Mouse (Mus musculus) A20 (cell line): ENCODE measurements around the gene Scp2.

Experiments
- DNase-seq: peaks from one replicate; pipeline ENCODE4 v3.0.0-alpha.2; 2011; ENCODE audit warnings: low read depth, low spot score

Gene Scp2

DNA sequence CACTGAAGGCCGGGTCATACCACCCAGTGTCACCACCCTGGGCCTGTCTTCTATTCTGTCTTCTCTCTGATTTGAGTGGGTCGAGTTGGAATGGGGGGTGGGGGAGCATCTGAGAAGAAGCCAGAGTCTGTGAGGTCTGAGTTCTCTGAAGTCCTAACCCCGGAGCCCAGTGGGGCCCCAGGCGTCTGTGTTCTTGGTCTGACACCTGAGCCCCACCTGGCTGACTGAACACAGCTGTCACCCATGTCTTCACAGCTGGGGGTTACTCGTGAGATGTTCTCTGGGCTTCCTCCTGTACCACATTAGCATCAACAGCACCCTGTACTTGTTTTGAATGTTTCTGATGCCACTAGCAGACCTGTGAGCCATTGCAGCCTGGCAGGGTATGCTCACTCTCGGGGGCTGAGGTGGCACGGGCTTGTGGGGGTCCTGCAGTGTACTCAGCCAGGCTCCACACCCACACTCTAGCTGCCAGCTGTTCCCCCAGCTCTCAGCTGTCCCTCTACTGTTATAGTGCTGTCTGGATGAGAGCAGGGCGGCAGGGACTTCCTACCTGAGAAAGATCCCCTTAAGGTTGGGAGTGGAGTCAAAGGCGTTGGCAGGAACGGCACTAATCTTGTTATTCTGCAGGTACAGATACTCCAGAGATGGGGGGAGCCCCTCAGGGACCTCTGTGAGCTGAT is 126.4 kb downstream of the Scp2 start:
- peak; percentile 49 for DNase-seq

DNA sequence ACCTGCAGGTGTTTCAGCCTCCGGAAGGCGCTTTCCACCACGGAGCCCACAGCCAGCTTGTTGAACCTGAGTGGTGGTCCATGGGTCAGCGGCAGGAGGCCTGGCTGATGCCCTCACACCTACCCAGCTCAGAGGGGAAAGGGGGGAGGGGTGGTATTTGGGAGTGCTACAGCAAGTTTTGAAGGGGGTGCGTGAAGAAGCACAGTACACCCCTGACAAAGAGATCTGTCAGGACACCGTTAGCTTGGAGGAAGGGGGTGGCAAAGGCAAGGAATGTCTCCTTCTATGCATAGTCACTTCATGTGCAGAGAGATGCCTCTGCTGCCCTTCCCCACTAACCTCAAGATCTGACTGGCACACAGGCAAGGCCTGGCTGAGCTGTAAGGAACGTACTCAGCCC is 127.0 kb downstream of the Scp2 start:
- no peak for DNase-seq

DNA sequence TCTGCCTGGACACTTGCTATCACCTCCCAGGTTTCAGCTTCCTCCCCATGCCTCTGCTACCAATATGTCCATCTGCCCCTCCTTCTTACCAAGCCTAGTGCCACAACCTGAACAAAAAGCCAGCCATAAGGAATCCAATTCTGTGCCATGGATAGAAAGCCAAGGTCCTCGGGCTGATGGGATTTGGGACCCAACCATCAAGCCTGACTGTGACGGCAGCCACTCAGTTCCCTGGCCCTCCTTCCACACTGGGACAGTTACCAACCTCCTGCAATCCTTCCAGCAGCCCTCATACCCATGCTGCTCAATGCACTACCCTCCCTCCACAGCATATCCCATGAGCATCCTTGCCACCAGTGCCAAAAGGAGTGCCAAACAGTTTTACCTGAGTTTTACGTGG is 128.5 kb downstream of the Scp2 start:
- DNase-seq, result no peak

DNA sequence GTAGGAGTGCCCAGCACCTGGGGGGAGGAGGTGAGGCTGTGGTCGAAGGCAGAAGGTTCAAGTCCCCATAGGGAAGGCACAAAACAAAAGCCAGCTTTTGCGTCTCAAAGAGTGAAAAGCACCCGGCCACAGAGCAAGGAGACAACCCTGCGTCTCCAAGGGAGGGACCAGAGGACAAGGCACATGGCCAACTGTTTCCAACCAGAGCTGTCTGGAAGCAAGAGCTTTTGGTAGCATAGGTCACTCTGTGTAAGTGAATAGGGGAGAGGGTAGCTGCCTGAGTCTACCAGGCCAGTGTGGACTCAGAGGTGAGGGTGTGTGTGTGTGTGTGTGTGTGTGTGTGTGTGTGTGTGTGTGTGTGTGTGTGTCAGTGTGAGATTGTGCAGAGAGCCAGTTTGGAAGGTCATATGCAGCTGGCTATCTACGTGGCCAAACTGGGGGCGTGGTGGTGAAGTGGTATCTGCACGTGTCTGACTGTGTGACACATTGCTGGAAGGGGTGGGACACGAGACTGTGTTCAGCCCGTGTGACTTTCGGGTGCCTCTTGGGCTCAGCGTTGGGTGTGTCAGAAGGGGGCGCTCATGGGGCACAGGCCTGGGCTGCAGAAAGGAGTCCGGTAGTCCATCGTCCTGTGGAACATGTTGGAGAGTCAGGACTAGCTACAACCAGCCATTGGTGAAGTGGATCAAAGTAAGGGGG is 129.6 kb downstream of the Scp2 start:
- DNase-seq, result peak; percentile 47

DNA sequence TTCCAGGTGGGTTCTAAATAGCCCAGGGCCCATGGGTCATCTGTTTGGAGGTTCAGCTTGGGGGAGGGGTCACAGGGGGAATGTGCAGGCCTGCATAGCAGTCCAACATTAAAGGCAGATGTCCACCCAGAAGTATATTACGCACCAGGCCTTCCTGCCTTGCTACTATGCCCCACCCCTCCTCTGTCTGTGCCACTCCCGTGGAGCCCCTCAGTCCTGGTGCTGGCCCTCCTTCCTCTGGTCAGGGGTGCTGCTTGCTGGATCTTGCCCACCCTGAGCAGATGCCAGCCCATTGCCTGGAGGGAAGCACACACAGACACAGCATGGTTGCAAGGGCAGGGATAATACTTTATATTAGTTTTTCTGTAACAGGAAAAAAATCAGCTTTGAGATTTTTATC is 130.3 kb downstream of the Scp2 start:
- DNase-seq, result no peak

DNA sequence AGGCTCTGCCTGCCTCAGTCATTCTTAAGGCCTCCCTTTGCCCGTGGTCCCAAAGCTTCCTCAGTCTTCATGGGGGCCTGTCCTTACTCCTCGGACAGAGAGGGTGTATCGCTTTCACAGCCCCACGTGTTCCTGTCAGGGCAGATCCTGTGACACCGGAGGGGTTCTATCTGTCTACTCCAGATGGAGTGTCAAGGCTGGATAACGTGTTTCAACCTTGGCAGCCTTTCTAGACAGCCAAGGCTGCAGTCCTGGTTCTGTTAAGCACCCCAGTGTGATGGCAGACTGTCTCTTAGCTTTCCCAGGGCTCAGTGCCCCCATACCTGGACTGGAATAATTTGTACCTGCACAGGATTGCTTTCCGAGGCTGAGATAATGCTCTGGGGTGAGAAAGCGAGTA is 136.3 kb downstream of the Scp2 start:
- DNase-seq, result no peak

DNA sequence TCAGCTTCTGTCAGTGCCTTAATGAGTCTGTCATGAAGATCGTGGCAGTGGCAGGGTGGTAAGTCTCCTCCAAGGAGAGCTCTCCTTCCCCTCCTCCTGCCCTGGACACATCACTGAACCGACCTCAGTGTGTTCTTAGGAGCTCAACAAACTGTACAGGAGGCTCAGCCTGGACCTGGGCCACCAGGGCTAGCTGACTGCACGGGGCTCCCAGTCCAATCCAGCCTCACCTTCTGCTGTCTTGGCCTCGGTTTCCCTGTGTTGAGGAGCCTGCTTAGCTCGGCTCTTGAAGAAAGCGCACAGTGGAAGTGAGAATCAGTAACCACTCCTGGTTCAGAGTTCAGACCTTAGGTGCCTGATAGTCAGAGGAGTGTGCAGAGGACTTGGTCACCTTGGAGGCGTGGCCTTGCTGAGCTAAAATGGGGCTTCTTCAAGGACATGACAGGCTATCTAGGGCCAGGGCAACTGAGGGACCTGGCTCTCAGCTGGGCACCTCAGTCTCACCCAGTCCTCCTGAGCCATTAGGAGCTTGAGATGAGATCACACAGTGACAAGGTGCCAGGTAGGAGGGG is 137.2 kb downstream of the Scp2 start:
- DNase-seq, result no peak

DNA sequence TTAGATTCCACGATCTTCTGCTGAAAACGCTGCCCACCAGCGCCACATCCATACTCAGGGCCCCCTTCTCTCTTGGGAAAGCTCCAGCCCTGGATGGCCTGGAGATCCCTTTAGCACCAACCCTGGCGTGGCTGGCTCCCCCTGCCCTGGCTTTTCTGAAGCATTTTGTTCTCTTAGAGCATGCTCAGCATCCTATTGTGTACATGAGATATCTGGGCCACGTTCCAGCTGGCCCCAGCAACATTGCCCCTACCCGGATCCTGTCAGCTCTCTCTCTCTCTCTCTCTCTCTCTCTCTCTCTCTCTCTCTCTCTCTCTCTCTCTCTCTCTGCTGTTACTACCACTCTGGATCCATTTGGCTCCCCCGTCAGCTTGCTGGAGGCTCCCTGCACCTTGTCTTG is 139.5 kb downstream of the Scp2 start:
- no peak for DNase-seq

DNA sequence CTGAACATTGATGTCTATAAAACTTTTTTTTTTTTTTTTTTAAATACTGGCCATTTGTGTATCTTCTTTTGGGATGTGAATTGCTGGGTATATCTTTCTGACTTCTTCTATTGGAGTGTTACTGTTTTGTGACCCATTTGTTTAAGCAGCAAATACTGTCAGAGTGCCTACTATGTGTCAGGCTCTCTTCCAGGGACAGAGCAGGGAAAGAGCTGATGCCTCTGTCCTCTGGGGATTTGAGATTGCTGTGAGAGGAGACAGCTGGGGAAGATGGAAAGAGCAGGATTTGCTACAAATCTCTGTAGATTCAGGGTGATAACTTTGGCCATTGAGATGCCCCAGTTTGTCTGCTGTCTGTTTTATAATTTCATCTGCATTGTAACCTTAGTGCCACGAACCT is 145.4 kb downstream of the Scp2 start:
- DNase-seq, result no peak

DNA sequence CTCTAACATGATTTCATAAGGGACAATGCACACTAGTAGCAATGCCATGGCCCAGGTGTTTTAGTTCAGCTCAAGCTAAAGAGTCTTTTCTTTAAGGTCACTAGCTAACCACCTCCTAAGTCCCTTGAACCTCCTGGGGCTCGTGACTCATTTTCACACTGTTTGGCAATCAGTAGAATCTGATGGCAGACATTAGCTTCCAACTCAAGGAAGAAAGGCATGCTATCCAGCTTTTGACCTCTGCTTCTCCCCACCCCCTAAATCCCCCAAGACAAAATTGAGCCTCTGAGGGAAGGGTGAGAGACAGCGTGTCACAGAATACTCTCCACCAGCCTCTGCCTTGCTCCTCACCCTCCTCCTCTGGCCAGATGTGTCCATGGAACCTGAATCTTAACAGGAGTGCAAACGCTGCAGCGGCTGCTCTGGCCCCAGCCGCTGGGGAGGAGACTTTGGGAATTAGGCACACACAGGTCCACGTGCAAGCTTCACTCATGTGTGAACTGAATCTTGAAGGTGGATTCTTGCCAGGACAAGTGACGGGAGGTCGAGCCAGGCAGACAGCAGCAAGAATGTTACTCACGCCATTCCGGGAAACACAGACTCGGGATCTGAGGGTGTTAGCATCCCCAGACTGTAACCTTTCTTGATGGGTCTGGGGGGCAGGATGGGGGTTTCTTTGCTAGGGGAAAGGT is 146.0 kb downstream of the Scp2 start:
- no peak for DNase-seq

DNA sequence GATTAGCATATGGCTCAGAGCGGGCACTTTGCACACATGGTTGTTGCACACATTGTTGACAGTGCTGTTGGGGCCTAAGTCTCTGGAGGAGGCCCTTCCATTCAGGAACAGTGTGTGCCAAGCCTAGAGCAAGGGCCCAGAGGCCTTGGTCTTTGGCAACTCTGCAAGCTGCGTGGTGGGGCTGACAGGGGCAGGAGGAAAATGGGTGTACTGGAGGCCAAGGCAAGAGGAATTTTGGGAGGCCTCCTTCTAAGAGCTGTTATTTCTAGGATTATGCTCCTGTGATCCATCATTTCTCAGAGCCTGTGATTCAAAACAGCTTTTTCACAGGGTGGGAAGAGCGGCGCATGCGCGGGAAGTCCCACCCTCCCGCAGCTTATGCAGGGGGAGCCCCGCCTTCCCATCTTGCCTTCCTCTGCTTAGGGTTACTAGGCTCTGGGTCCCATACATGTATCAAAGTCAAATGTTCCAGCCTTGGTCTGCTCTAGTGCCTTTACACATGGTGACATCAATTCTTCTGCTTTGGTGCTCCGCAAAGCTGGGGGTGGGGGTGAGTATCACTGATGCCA is 148.3 kb downstream of the Scp2 start:
- DNase-seq, result no peak

DNA sequence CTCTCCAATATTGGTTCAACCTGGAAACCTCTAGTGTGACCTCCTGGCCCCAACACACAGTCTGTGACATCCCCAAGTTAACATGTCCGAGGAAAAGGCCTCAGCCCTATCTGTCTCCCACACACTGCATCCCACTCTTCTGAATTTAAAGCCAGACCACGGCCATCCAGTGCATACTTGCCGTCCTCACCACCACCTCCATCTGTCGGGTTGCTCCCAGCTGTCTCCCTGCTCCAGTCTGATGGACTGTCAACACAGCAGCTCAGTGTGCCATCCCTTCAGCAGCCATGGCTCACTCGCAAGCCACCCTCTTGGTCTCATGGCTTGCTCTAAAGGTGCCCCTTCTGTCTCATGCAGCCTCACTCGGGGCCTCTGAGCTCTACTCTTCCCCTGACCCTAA is 149.1 kb downstream of the Scp2 start:
- no peak for DNase-seq

DNA sequence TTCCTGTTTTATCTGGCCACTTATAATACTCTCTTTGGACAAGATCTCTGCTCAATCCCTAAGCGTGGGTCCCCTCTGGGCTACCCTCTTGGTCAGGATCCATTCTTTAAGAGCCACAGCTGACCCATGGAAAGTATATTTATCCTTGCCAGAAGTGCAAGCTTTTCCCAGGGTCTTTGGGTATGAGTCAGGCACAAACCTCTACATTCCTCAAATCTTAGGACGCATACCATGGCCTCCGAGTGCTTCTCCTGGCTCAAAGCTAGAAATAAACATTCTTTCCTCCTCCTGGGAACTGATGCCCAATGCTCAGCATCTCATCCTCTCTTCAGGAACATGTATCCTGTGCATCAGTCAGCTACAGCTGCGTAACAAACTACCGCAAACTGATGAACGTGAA is 149.8 kb downstream of the Scp2 start:
- DNase-seq, result no peak
